Mouse (Mus musculus) embryonic facial prominence, embryonic 12.5 days (tissue): Measurements from ENCODE around the gene Gm45062. TPM values are rescaled to one million over a fixed set of nuclear protein-coding genes. Genes with fewer than 3 reads are reported as not detected.

Experiments
- ATAC-seq: fragments of 200-750 bp; cut with Nextera tagmentation; 2 replicates; pipeline ENCODE4 v1.8.0; 2017; ENCODE audit not compliant: insufficient number of reproducible peaks, insufficient read depth, low FRiP score, low TSS enrichment
- H3K27ac ChIP-seq: fragments of 300-500 bp; sonication (generic); 2 replicates; pipeline ENCODE4 v1.5.1; 2016; ENCODE audit warnings: mild to moderate bottlenecking
- H3K27me3 ChIP-seq: fragments of 300-500 bp; sonication (generic); 2 replicates; pipeline ENCODE4 v1.6.1; 2016; ENCODE audit warnings: mild to moderate bottlenecking, moderate library complexity
- H3K36me3 ChIP-seq: fragments of 300-500 bp; sonication (generic); 2 replicates; pipeline ENCODE4 v1.6.1; 2016; ENCODE audit warnings: mild to moderate bottlenecking
- H3K4me1 ChIP-seq: fragments of 300-500 bp; sonication (generic); 2 replicates; pipeline ENCODE4 v1.6.1; 2016
- H3K4me2 ChIP-seq: fragments of 300-500 bp; sonication (generic); replicated peaks from 2 replicates; pipeline ENCODE4 v1.6.1; 2016; ENCODE audit warnings: mild to moderate bottlenecking, moderate library complexity
- H3K4me3 ChIP-seq: fragments of 300-500 bp; sonication (generic); 2 replicates; pipeline ENCODE4 v1.5.1; 2016; ENCODE audit warnings: mild to moderate bottlenecking
- H3K9ac ChIP-seq: fragments of 300-500 bp; sonication (generic); 2 replicates; pipeline ENCODE4 v1.6.1; 2016; ENCODE audit warnings: mild to moderate bottlenecking, moderate library complexity
- H3K9me3 ChIP-seq: fragments of 300-500 bp; sonication (generic); 2 replicates; pipeline ENCODE4 v1.6.1; 2016; ENCODE audit warnings: mild to moderate bottlenecking, moderate library complexity
- WGBS: fragments of 180-500 bp; shearing (Covaris S2); methylation state at CpG from one replicate; pipeline ENCODE4 v1.1.7; 2016; 5-methylcytosine and 5-hydroxymethylcytosine counted together
- polyA plus RNA-seq: library from polyadenylated mRNA; unstranded; fragments of >200 nt; fragmentation: Nextera tagmentation; extraction: Ambion mirVana; gene quantifications from 2 replicates; pipeline ENCODE4 v1.2.1, GENCODE M21; 2016

Gm45062 gene
- polyA plus RNA-seq, 1 experiment from 2014 or later: 11.6 TPM

DNA sequence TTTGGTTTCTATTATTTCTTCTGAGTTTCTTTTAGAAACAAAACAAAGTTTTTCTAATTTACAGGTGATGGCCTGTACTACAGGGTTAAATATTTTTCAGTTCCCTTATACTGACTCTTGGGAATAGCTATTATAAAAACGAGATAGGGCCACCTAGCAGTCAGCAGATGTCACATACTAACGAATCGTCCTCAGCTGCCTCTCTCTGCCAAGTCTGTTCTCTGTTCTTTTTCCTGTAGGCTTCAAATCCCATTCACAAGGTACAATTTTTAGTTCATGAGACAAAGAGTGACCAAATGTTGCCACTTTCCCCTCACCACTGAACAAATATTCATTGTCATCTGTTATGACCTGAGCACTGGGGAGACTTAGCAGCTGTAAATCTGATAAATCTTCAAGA lies 244.7 kb downstream of the Gm45062 start:
- H3K9ac ChIP-seq: no peak overlapping the region
- no peak overlapping the region for H3K4me3 ChIP-seq
- 46% methylated on average over 3 of the region's 3 CpGs for WGBS
- no peak overlapping the region for H3K27ac ChIP-seq
- H3K4me2 ChIP-seq: no peak overlapping the region
- H3K4me1 ChIP-seq: no peaks in the 10 kb centered on the region
- no peaks in the 10 kb centered on the region for H3K9me3 ChIP-seq
- no peak for ATAC-seq
- H3K27me3 ChIP-seq: no peaks in the 10 kb centered on the region
- no peaks in the 10 kb centered on the region for H3K36me3 ChIP-seq

GRCm38 (mm10) chr6:8504521-8505228 lies 245.4 kb downstream of the Gm45062 start:
- no peak overlapping the region for H3K4me3 ChIP-seq
- no peaks in the 10 kb centered on the region for H3K9me3 ChIP-seq
- no peaks in the 10 kb centered on the region for H3K36me3 ChIP-seq
- no peak for ATAC-seq
- no peak overlapping the region for H3K27ac ChIP-seq
- 80% methylated on average over 6 of the region's 6 CpGs for WGBS
- H3K4me1 ChIP-seq: no peaks in the 10 kb centered on the region
- no peak overlapping the region for H3K4me2 ChIP-seq
- no peak overlapping the region for H3K9ac ChIP-seq
- no peaks in the 10 kb centered on the region for H3K27me3 ChIP-seq

GRCm38 (mm10) chr6:8506631-8507030 lies 247.4 kb downstream of the Gm45062 start:
- Histone ChIP-seq H3K4me2 (no peak overlapping the region), H3K27me3 (no peaks in the 10 kb centered on the region), H3K4me1 (peaks cover 4% of the 10 kb centered on the region), H3K27ac (no peak overlapping the region), H3K36me3 (no peaks in the 10 kb centered on the region), H3K4me3 (no peak overlapping the region), H3K9ac (no peak overlapping the region), H3K9me3 (no peaks in the 10 kb centered on the region)
- ATAC-seq: no peak

DNA sequence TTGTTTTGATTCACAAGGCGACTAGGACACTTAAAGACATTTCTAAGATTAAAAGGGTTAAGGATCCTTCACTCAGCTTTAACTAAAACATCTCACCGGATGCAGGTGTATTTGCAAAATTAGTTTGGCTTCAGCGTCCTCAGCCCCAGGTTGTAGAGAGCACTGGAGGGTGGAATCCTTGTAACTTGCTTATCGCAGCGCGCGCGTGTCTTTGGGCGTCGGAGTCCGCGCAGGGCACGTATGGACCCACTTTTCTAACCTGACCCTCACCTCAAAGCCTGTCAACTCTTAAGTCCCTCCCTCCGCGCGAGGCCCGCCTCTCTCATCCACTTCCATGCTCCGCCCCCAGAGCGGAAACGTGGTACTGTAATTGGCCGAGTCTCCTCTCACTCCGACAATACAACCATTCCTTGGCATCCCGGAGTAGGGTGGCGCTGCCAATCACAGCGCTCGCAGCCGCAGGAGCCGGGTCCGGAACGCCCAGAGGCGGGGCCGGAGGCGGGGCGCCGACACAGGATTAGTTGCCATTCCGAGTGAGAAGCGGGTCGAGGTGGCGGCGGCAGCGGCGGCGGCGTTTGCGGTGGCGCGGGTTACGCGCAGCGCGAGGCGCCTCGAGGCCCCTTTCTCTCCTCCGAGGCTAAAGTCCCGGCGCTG lies 249.8 kb downstream of the Gm45062 start:
- Histone ChIP-seq H3K27ac (peak overlapping the region; percentile 98), H3K4me2 (peak overlapping the region; percentile 56), H3K9ac (peak overlapping the region; percentile 98), H3K9me3 (no peaks in the 10 kb centered on the region), H3K27me3 (no peaks in the 10 kb centered on the region), H3K4me3 (peak overlapping the region; percentile 93), H3K4me1 (peaks cover 17% of the 10 kb centered on the region), H3K36me3 (no peaks in the 10 kb centered on the region)
- under 1% methylated on average over 53 of the region's 56 CpGs for WGBS
- ATAC-seq: peak; percentile 99

GRCm38 (mm10) chr6:8509551-8509950 lies 250.3 kb downstream of the Gm45062 start, which contains the start of gene Glcci1:
Gene Glcci1, plus strand, starts transcription at chr6:8509600.
- 0% methylated on average over 2 of the region's 69 CpGs for WGBS

GRCm38 (mm10) chr6:8509961-8510863 lies 251.0 kb downstream of the Gm45062 start:
- peaks cover 17% of the 10 kb centered on the region for H3K4me1 ChIP-seq
- WGBS: under 1% methylated on average over 60 of the region's 73 CpGs
- H3K9ac ChIP-seq: peak overlapping the region; percentile 98
- no peaks in the 10 kb centered on the region for H3K9me3 ChIP-seq
- H3K27me3 ChIP-seq: no peaks in the 10 kb centered on the region
- peak overlapping the region; percentile 56 for H3K4me2 ChIP-seq
- no peaks in the 10 kb centered on the region for H3K36me3 ChIP-seq
- peak overlapping the region; percentile 93 for H3K4me3 ChIP-seq
- peak overlapping the region; percentile 98 for H3K27ac ChIP-seq
- peak; percentile 11 for ATAC-seq

More at GRCm38 (mm10) chr6:8509551-8509950, 250.3 kb downstream of the Gm45062 start, which contains the start of gene Glcci1:
- Histone ChIP-seq H3K27ac (peak within 1 kb of the TSS; percentile 98), H3K4me3 (peak within 1 kb of the TSS; percentile 93), H3K36me3 (no peaks in the 10 kb centered on the region), H3K9me3 (no peaks in the 10 kb centered on the region), H3K4me2 (peak within 1 kb of the TSS; percentile 56), H3K27me3 (no peaks in the 10 kb centered on the region), H3K4me1 (peaks cover 17% of the 10 kb centered on the region), H3K9ac (peak within 1 kb of the TSS; percentile 98)
- ATAC-seq: peak; percentile 73

- H3K4me3 ChIP-seq: peak overlapping the region; percentile 93
- peak overlapping the region; percentile 56 for H3K4me2 ChIP-seq
- peaks cover 17% of the 10 kb centered on the region for H3K4me1 ChIP-seq
- no peak for ATAC-seq
- H3K36me3 ChIP-seq: no peaks in the 10 kb centered on the region
- no peaks in the 10 kb centered on the region for H3K9me3 ChIP-seq
- peak overlapping the region; percentile 98 for H3K27ac ChIP-seq
- 9% methylated on average over 7 of the region's 7 CpGs for WGBS
- H3K27me3 ChIP-seq: no peaks in the 10 kb centered on the region
- H3K9ac ChIP-seq: peak overlapping the region; percentile 98
Measured at GRCm38 (mm10) chr6:8510864-8511428, 251.7 kb downstream of the Gm45062 start.

DNA sequence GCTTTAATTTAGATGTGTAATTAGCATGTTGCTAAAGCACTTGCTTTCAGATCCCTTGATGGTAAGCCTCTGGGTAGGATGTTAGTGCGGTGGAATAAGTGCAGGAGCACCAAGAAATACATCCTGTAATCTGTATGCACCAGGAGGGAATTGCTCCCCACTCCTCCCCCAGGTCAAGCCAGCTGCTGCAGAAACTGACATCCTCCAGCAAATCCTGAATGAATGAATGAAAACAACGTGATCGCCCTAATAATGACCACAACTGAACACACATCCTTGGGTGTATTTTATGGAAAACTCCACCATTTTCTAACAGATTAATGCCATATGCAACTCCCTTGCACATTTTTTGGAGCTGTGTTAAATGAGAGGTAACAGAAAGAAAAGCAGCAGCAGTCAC lies 252.2 kb downstream of the Gm45062 start:
- peaks cover 17% of the 10 kb centered on the region for H3K4me1 ChIP-seq
- no peaks in the 10 kb centered on the region for H3K27me3 ChIP-seq
- H3K9me3 ChIP-seq: no peaks in the 10 kb centered on the region
- peak overlapping the region; percentile 98; the same call in 1 of the 2 replicates for H3K9ac ChIP-seq
- no peak overlapping the region for H3K27ac ChIP-seq
- H3K4me3 ChIP-seq: peak overlapping the region; percentile 93
- no peaks in the 10 kb centered on the region for H3K36me3 ChIP-seq
- 7% methylated on average over 3 of the region's 3 CpGs for WGBS
- no peak for ATAC-seq
- H3K4me2 ChIP-seq: peak overlapping the region; percentile 56

- Histone ChIP-seq H3K9me3 (no peaks in the 10 kb centered on the region), H3K27me3 (no peaks in the 10 kb centered on the region), H3K27ac (no peak overlapping the region), H3K36me3 (no peaks in the 10 kb centered on the region), H3K4me1 (peaks cover 17% of the 10 kb centered on the region), H3K4me2 (peak overlapping the region; percentile 56), H3K4me3 (peak overlapping the region; percentile 93), H3K9ac (0 out of 2 replicates have a peak overlapping the region, but pooled peaks have one; percentile 15)
- ATAC-seq: no peak
- 24% methylated on average over 8 of the region's 8 CpGs for WGBS
Measured at GRCm38 (mm10) chr6:8512416-8512815, 253.2 kb downstream of the Gm45062 start.

DNA sequence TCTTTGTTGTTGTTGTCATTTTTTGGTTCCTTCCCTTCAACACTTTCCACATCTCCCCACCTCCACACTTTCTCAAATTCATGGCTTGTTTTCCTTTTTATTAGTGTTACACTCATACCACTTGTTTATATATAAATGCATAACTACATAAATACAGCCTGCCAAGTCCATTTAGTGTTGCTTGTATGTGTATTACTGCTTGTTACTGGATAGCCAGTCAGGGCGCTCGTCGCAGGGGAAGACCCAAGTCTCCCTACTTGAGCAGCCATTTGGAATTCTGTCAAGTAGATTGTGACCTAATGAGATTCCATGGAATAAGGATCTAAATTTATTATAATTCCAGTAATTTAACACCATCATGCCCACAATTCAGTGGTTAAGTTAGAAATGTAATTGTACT lies 260.4 kb downstream of the Gm45062 start:
- no peak overlapping the region for H3K4me2 ChIP-seq
- WGBS: 81% methylated on average over 3 of the region's 3 CpGs
- no peak overlapping the region for H3K27ac ChIP-seq
- ATAC-seq: no peak
- no peaks in the 10 kb centered on the region for H3K9me3 ChIP-seq
- no peaks in the 10 kb centered on the region for H3K36me3 ChIP-seq
- H3K9ac ChIP-seq: no peak overlapping the region
- no peak overlapping the region for H3K4me3 ChIP-seq
- H3K27me3 ChIP-seq: no peaks in the 10 kb centered on the region
- H3K4me1 ChIP-seq: no peaks in the 10 kb centered on the region

DNA sequence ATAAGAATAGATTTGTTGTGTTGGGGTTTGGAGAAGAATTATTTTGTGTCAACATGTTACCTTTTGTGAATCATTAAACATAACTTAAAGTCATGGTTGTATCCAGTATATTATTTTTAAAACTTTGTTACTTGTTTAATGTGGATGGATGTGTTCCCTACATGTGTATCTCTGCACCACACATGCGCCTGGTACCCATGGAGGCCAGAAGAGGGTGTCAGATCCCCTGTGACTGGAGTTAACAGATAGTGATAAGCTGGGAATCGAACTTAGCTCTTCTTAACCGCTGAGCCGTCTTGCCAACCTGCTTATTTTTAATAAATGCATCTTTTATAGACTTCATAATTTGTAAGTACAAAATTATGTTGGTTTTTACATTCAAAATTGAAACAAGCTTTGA lies 262.0 kb downstream of the Gm45062 start:
- H3K9me3 ChIP-seq: no peaks in the 10 kb centered on the region
- H3K9ac ChIP-seq: no peak overlapping the region
- ATAC-seq: no peak
- no peaks in the 10 kb centered on the region for H3K27me3 ChIP-seq
- no peaks in the 10 kb centered on the region for H3K4me1 ChIP-seq
- no peak overlapping the region for H3K4me2 ChIP-seq
- 94% methylated on average over 4 of the region's 4 CpGs for WGBS
- no peak overlapping the region for H3K27ac ChIP-seq
- no peak overlapping the region for H3K4me3 ChIP-seq
- no peaks in the 10 kb centered on the region for H3K36me3 ChIP-seq
